Mouse (Mus musculus): ENCODE measurements around the gene Klk9.
A peak's percentile ranks its signal among the peaks of the same experiment; 100 is the strongest.

The Klk9 gene

DNA sequence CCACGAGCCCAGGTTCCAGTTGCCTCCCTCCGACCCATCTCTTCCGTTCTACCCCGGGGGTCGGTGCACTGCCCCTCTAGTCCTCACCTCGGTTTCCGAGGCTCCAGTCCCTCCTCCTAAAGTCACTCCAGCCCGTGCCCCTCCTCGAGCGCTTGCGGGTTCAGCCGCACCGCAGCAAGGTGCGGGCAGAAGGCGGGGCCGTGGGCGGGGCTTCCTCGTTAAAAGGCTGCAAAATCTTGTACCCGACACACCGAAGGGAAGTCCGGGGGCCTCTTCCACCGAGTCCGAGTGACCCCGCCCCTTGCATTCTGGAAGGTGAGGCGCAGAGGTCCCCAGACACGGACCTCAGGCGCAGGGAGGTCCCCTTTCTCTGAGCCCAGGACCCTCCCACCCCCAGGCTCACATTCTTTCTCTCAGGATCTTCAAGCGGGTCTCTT, 5.7 kb downstream of the Klk9 start, which contains the start of gene Klk8:
Gene Klk8 (plus strand): TSS at position 245 of the 437 bp plus-strand sequence.
- DNase-seq: peak; percentile 19

- no peak for DNase-seq
Measured at GRCm38 (mm10) chr7:43797844-43798462, 6.3 kb downstream of the Klk9 start.

- no peak for DNase-seq
Measured at GRCm38 (mm10) chr7:43799876-43800275, 8.2 kb downstream of the Klk9 start.

DNA sequence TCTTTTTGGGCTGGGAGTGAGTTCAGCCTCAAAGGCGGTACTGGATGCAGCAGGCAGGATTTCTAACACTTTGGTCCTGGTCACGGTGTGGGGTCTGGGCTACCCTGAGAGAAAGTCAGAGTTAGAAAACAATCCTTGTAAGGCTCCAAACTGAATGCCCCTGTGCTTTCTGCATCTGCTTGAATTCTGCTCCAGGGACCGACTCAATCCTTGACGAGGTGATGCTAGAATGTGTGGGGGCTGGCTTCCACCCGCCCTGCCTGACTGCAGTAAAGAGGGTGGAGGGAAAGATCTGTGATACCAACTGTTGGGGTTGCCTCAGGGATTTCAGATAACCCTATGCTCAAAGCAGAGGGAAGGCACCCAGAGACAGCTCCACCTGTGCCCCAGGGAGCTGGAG, 19.3 kb downstream of the Klk9 start, which contains the start of gene Klk7:
Gene Klk7 (plus strand): TSS at position 301 of the 400 bp plus-strand sequence.
- no peak for DNase-seq

DNA sequence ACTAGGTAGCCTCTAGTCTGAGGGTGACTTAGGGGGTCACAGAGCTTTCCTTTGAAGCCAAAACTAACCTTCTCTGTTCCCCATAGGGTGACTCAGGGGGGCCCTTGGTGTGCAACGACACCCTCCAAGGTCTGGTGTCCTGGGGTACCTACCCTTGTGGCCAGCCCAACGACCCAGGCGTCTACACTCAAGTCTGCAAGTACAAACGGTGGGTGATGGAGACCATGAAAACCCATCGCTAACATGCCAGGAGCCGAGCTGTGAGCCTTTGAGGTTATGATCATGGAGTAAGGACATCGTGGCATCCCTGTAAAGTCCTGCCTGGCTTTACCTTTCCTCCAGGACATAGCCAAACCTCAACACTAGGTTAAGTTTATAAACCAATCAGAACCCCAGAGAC, 23.5 kb downstream of the Klk9 start:
- DNase-seq: no peak

DNA sequence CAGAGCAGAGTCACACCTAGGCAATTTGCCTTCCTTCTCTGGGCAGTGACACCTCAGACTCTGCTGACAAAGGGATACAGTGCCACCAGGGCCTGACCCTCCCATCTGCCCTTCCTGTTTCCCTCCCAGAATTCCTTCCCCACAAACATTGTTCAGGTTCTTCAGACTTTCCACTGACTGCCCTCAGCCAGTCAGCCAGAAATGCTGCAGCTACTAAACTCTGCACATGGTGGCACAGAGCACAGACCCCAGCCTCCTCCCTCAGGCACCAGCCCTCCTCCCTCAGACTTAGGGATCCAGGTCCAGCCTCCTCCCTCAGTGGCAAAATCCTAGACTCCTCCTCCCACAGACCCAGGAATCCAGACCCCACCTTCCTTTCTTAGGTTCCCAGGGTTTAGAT, 25.1 kb downstream of the Klk9 start:
- DNase-seq: no peak

- DNase-seq: no peak
Measured at GRCm38 (mm10) chr7:43821581-43821980, 29.9 kb downstream of the Klk9 start.

- DNase-seq: no peak
Measured at GRCm38 (mm10) chr7:43824199-43824598, 32.5 kb downstream of the Klk9 start, which contains the start of gene Klk6. Klk6 (plus strand) TSS chr7:43824499.

DNA sequence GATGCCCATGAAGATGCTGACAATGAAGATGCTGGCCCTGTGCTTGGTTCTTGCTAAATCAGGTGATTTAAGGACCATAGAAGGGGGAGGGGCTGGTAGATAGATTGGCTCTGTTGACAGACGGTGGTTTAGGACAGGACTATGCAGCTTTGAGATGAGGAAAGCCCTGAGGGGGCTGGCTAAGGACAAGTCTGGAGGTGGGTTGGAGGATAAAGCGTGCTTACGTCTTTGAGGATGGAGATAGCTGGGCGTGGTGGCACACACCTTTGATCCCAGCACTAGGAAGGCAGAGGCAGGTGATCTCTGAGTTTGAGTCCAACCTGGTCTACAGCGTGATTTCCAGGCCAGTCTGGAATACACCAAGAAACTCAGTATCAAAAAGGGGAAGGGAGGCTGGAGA, 34.4 kb downstream of the Klk9 start:
- no peak for DNase-seq

GRCm38 (mm10) chr7:43827706-43828105, 36.0 kb downstream of the Klk9 start:
- no peak for DNase-seq

- no peak for DNase-seq
Measured at GRCm38 (mm10) chr7:43829006-43829405, 37.3 kb downstream of the Klk9 start.

DNA sequence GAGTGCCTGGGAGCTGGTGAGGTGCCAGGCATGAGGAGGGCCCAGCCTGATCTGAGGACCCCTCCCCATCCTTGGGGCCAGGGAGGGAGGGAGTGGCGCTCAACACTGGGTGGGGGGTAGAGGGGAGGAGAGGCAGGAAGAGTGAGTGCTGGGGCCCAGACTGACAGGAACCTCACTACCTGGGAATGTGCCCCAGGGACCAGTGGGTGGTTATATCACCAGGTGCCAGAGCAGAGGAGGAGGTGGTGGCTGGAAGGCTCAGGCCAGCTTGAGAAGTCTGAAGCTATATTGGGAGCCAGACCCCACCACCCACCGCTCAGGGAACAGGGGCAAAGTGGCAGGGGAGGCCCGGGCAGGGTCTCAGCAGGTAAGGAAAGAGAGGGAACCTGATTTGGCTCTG, 50.0 kb downstream of the Klk9 start, which contains the start of gene Klk5:
Gene Klk5 (plus strand): TSS at position 271 of the 400 bp plus-strand sequence.
- no peak for DNase-seq

- no peak for DNase-seq
Measured at GRCm38 (mm10) chr7:43843801-43844200, 52.1 kb downstream of the Klk9 start.
